Mouse (Mus musculus): ENCODE measurements around the gene Farp1.

Farp1 gene

DNA sequence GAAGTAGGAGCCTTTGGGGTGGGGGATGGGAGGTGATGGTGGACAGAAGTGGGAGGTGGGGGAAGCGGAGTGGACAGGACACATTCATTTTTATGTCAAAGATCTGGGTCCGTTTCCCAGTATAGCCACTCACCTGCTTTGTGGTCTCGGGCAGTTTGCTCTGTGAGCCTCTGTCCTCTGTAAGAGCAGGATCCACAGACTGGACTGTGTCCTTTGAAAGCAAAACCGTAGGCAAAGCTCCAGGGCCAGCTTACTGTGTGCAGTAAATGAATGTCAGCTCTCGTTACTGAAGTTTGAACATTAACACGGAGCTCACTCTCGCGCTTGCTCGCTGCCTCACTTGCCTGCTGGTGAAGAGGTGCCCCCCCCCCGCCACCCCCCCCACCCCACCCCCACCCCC, 110.7 kb downstream of the Farp1 start:
- no peak for DNase-seq (ENCODE audit: low read depth, low spot score)

- DNase-seq (ENCODE audit: low read depth, low spot score) = peak; percentile 23
Measured at GRCm38 (mm10) chr14:121146213-121146612, 111.2 kb downstream of the Farp1 start.

DNA sequence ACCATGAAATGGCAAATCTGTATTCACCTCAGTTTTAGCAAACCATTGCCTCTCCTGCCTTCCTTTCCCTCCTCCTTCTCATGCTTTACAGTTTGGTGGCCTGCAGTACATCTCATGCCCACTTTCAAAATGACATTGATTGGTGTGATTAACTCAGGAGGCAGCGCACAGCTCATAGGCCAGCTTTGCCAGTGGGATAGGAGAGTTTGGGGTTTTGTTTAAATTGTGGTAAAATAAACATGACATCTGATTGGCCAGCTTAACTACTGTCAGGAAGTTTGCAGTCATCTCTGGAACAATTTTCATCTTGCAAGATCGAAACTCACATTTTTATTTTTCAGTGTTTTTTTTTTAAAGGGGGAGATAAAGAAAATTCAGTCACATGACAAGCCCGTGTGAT, 112.0 kb downstream of the Farp1 start:
- no peak for DNase-seq (ENCODE audit: low read depth, low spot score)

DNA sequence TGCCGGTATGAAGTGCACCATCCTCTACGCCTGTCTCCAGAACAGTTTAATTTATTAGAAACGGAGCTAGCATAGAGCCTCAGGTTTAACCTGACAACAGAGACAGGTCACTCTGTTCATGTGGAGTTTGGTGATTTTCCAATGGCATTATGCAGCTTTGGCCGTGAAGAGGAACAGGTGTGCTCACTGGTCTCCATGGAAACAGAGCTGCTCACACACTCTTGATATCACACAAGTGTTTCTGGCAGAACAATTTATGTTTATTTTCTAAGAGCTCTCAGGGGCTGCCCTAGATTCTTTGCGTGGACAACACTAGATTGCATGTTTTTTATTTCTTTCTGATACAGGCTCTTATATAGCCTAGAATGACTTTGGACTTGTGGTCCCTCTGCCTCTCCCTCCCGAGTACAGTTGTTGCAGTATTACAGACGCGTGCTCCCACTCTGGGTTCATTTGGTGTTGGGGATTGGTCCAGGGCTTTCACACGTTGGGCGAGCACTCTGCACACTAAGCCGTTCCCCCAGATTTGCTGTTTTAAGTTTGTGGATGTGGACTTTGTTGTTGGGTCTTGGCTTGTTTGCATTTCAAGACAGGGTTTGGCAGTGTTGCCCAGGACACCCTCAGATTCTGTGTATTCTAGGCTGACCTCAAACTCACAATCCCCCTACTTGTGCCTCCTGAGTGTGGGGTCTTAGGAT, 113.2 kb downstream of the Farp1 start:
- DNase-seq (ENCODE audit: low read depth, low spot score) = no peak

DNA sequence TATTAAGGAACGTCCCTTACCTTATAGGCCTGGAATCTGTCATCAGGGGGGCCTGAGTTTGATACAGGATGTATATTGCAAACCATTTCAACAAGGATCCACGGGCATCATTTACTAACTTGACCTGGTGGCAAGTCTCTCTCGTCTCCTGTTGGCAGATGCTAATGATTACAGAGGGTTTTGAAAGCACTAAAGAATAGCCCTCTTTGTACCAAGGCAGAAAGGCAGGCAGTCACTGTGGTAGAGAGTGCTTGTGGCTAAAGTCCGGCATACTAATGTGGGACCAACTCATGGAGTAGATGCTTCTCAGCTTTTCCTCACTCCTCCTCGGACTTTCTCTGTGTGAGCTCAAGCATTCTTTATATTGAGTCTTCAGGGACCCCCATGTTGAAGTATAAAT, 115.0 kb downstream of the Farp1 start:
- no peak for DNase-seq (ENCODE audit: low read depth, low spot score)

DNA sequence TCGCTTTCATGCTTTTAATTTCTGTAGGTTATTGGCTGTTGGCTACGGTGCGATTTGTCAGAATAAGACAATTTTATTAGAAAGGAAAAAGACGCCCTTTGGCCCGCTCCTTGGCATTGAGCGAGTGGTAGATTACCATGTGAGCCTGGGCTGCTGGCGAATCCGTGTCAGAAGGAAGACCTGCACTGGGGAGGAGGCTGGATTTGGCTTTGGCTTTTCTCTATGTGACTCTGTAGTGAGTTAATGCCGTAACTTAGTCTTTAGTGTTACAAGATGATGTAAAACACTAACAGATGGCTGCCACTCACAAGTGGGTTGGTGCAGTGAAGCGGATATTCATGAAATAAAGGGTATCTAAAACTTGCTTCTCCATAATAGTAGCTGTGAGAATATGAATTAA, 116.8 kb downstream of the Farp1 start:
- DNase-seq (ENCODE audit: low read depth, low spot score) = no peak

GRCm38 (mm10) chr14:121152771-121153170, 117.8 kb downstream of the Farp1 start:
- DNase-seq (ENCODE audit: low read depth, low spot score) = no peak

DNA sequence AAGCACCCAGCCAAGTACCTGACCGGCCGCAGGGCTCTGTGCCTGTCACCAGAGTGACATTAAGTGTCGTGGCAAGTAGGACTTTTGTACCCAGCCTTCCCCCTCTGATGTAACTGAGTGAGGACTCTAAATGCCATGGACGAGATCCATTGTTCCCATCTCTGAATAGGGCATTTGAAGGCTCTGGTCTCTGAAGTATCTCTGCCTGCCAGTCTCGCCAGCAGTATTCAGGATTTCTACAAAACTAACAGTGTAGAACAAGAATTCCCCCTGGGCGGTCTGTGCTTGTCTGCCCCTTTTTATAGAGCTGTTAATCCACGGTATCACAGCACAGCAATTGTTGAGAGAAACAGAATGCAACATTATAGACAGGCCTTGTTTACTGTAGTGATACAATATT, 118.3 kb downstream of the Farp1 start:
- DNase-seq (ENCODE audit: low read depth, low spot score) = no peak

DNA sequence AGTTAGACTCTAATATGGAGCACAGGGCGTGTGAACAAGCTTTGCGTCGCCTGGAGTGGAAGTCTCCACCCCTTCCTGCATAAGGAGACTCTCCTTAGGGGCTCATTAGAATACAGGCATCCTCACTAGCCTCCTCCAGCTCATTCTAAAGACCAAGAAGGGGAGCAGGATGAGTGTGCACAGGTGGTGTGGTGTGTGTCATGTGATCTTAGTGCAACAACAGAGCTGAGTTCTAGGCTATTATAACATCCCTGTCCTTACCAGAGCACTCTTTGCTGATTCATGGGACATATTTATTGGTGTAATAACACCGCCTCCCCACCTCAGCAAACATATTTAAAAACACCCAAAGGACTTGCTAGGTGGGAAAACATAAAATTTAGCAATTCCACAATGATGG, 120.2 kb downstream of the Farp1 start:
- DNase-seq (ENCODE audit: low read depth, low spot score) = no peak

DNA sequence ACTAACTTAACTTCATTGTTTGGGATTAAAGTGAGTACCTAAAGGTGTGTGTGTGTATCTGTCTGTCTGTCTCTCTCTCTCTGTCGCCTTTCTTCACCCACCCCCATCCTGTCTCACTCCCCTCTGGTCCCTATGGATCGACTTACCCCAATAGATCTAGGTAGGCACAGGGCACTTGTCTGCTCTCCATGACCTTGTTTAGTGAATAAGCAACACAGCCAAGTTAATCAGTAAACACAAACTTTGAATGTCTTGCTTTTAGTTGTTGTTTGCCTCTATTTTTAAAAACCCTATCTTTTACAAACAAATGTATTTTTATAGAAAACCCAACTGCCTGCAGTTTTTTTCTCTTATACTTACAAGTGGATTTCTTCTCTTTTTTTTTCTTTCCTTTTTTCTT, 123.6 kb downstream of the Farp1 start:
- DNase-seq (ENCODE audit: low read depth, low spot score) = no peak

GRCm38 (mm10) chr14:121162822-121163221, 127.8 kb downstream of the Farp1 start:
- no peak for DNase-seq (ENCODE audit: low read depth, low spot score)

- no peak for DNase-seq (ENCODE audit: low read depth, low spot score)
Measured at GRCm38 (mm10) chr14:121164866-121165265, 129.9 kb downstream of the Farp1 start.

- DNase-seq (ENCODE audit: low read depth, low spot score) = no peak
Measured at GRCm38 (mm10) chr14:121165408-121166037, 130.5 kb downstream of the Farp1 start.

GRCm38 (mm10) chr14:121166038-121166436, 131.0 kb downstream of the Farp1 start:
- no peak for DNase-seq (ENCODE audit: low read depth, low spot score)

GRCm38 (mm10) chr14:121168716-121169115, 133.7 kb downstream of the Farp1 start:
- no peak for DNase-seq (ENCODE audit: low read depth, low spot score)

DNA sequence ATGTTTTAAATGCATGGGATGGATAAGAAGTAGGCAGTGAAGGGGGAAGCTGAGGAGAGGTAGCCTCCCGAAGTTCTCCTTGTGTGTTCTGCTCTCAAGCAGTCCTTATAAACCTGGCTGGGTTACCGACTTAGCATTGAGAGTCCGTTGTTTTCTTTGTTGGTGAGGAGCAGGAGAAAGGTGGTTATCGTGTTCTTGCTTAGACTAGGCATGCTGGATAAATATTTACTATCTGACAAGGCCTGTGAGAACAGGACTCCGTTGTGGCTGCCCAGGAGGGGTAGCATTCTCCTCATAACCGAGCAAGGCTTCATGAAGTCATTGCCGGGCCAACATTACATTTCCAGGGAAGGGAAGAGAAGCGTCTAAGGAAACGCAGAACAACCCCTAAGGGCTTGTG, 135.3 kb downstream of the Farp1 start:
- DNase-seq (ENCODE audit: low read depth, low spot score) = no peak

- peak; percentile 45 for DNase-seq (ENCODE audit: low read depth, low spot score)
Measured at GRCm38 (mm10) chr14:121172065-121173036, 137.4 kb downstream of the Farp1 start.

DNA sequence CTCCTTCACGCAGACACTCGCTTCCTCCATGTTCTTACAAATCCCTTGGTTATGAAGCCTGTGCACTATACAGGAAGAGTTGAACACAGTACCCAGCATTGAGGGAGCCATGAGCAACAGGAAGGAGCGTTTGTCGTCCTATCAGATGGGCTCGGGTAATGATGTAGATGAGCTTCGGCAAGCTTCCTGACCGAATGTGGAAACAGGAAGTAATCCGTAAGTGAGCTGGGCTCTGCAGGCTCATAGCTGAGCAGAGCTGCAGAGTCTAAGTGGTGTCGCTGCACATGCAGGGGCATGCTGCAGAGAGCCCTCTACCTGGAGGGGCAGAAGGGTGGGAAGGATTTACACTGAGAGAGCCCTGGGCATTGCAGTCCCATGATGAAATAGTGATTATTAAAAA, 140.4 kb downstream of the Farp1 start:
- DNase-seq (ENCODE audit: low read depth, low spot score) = no peak

DNA sequence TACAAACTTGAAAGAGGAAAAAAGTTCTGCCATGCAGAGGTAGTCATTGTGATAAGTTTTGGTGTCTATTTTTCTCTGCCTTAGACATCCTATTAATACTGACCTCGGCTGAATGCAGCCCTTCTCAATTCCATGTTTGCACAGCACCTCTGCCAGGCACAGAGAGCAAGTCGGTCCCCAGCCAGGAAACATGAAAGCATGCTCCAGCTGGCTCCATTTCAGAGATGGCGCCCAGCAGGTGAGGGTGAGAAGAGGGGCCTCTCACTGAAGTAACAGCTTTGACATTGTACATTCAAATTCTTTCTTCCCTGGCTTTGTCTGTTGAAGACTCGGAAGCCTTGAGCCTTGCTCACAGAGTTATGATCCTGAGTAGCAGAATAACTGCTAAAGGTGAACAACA, 140.9 kb downstream of the Farp1 start:
- DNase-seq (ENCODE audit: low read depth, low spot score) = no peak

DNA sequence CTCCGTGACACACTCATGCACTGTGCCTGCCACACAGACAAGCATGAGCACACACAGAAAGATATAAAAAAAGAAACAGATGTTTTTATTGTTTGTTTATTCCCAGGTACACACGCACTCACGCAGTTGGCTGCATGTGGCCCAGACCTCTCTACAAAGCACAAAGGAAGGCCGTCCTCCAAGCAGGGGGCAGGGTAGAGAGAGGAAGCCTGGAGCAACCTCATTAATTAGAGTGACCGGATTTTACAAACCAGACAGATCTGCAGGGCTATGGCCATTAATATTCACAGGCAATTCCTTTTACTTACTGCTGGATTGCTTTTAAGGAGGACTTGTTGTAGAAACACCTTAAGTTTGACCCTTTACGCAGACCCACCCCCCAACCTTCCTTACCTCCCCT, 142.9 kb downstream of the Farp1 start:
- peak; percentile 16 for DNase-seq (ENCODE audit: low read depth, low spot score)

GRCm38 (mm10) chr14:121180611-121181010, 145.6 kb downstream of the Farp1 start:
- no peak for DNase-seq (ENCODE audit: low read depth, low spot score)

- DNase-seq (ENCODE audit: low read depth, low spot score) = no peak
Measured at GRCm38 (mm10) chr14:121181798-121182197, 146.8 kb downstream of the Farp1 start.

All from ZHBTc4 (cell line).